Comparison of ENCODE assay signal across 11 mouse cellular contexts in genomic region chr5:134418315-134419074, GRCm38 (mm10). TPM values are rescaled to one million over a fixed set of nuclear protein-coding genes. Genes with fewer than 3 reads are reported as not detected.
A peak's percentile ranks its signal among the peaks of the same experiment; 100 is the strongest.
DNase-seq lines count a peak whose midpoint lies in the region; ATAC-seq and TF ChIP-seq lines count a peak whose summit lies in the region.
"Had no signal": no experiment of that assay in that cellular context is flagged by ENCODE, and none has a peak within 500 bp of the region (broad histone marks: within the 10 kb centered on the region; RNA-seq: fewer than 3 reads in every experiment).

No protein-coding gene starts in this region.

- H3K9me3 ChIP-seq in heart, embryonic 16.5 days (replicated peaks; ENCODE audit: control insufficient read depth, low read length): peaks cover 2% of the 10 kb centered on the region; the same call in 1 of the 2 replicates
- H3K9me3 ChIP-seq in intestine, embryonic 14.5 days (ENCODE audit: control insufficient read depth, low read length): no peaks in the 10 kb centered on the region
- 0 out of 2 replicates have a peak, but pooled peaks cover 2% of the 10 kb centered on the region for H3K9me3 ChIP-seq in midbrain, embryonic 16.5 days (replicated peaks; ENCODE audit: control insufficient read depth, low read length, poor library complexity, severe bottlenecking)
- H3K9me3 ChIP-seq: hindbrain, embryonic 13.5 days; lung, embryonic 15.5 days had no signal

- no peak for TF ChIP-seq EP300 in heart, adult 2 months (IDR thresholded peaks at IDR 0.05; ENCODE audit: insufficient read depth, low read depth, low read length)

- no peak overlapping the region for H3K4me2 ChIP-seq in heart, embryonic 16.5 days (ENCODE audit: low read depth, low read length)
- H3K4me2 ChIP-seq in intestine, embryonic 14.5 days (ENCODE audit: low read length): no peak overlapping the region
- H3K4me2 ChIP-seq in myocyte (ENCODE audit: low read depth): no peak overlapping the region
- H3K4me2 ChIP-seq in midbrain, embryonic 16.5 days (ENCODE audit: low read length): no peak overlapping the region
- H3K4me2 ChIP-seq: hindbrain, embryonic 13.5 days; lung, embryonic 15.5 days had no signal

- no peak overlapping the region for H3K4me3 ChIP-seq in heart, embryonic 16.5 days (ENCODE audit: low read length)
- H3K4me3 ChIP-seq in heart, adult 2 months: no peak overlapping the region
- no peak overlapping the region for H3K4me3 ChIP-seq in intestine, embryonic 14.5 days (ENCODE audit: low read depth, low read length)
- H3K4me3 ChIP-seq in myocyte: no peak overlapping the region
- H3K4me3 ChIP-seq in midbrain, embryonic 16.5 days (ENCODE audit: low read depth, low read length): no peak overlapping the region
- H3K4me3 ChIP-seq: hindbrain, embryonic 13.5 days; lung, embryonic 15.5 days had no signal

- no peak for TF ChIP-seq POLR2A in heart, adult 2 months (IDR thresholded peaks at IDR 0.05; ENCODE audit: insufficient read depth, low read depth, low read length)
- peak; percentile 17 for TF ChIP-seq POLR2A in myocyte (IDR thresholded peaks at IDR 0.05; ENCODE audit: insufficient read length, low read depth)

- no peak overlapping the region for H3ac ChIP-seq in myocyte (ENCODE audit: control insufficient read depth, insufficient read length)

- peaks cover 17% of the 10 kb centered on the region for H3K4me1 ChIP-seq in heart, embryonic 16.5 days (ENCODE audit: control insufficient read depth, insufficient read depth, low read length)
- H3K4me1 ChIP-seq in heart, adult 2 months (ENCODE audit: control insufficient read depth, insufficient read depth, low read length): peaks cover 8% of the 10 kb centered on the region
- H3K4me1 ChIP-seq in intestine, embryonic 14.5 days (replicated peaks; ENCODE audit: control insufficient read depth, insufficient read depth, low read length): peaks cover 9% of the 10 kb centered on the region
- peaks cover 3% of the 10 kb centered on the region; the same call in 1 of the 2 replicates for H3K4me1 ChIP-seq in midbrain, embryonic 16.5 days (ENCODE audit: control insufficient read depth, insufficient read depth, low read length)

- no peak for DNase-seq in heart, adult 2 months
- DNase-seq in ZHBTc4 (ENCODE audit: low read depth, low spot score): peak; percentile 40
- DNase-seq in intestine, embryonic 14.5 days (ENCODE audit: low spot score): peak; percentile 73
- DNase-seq in right cerebral cortex, postnatal 14 days: no peak
- DNase-seq in layer of hippocampus, postnatal 36 days: no peak
- DNase-seq: thymus, postnatal 14 days had no signal

- 74% methylated on average over 6 of the region's 6 CpGs for WGBS in heart, embryonic 16.5 days
- 89% methylated on average over 6 of the region's 6 CpGs for WGBS in heart, adult 2 months
- 82% methylated on average over 6 of the region's 6 CpGs for WGBS in intestine, embryonic 14.5 days
- WGBS in midbrain, embryonic 16.5 days: 88% methylated on average over 6 of the region's 6 CpGs

- no peak for ATAC-seq in heart, embryonic 16.5 days (replicated peaks; ENCODE audit: extremely low read depth, insufficient read depth, low FRiP score)
- ATAC-seq in intestine, embryonic 14.5 days (replicated peaks; ENCODE audit: low FRiP score, low TSS enrichment, low read depth): peak; percentile 89
- no peak for ATAC-seq in midbrain, embryonic 16.5 days

- H3K79me2 ChIP-seq in heart, adult 2 months (replicated peaks; ENCODE audit: control insufficient read depth, insufficient read depth, low read length): no peaks in the 10 kb centered on the region
- H3K79me2 ChIP-seq in myocyte (ENCODE audit: control insufficient read depth, insufficient read depth): peaks cover 44% of the 10 kb centered on the region

- 0 out of 2 replicates have a peak overlapping the region, but pooled peaks have one; percentile 4 for H3K27ac ChIP-seq in heart, embryonic 16.5 days (ENCODE audit: low read length)
- H3K27ac ChIP-seq in heart, adult 2 months: no peak overlapping the region
- peak overlapping the region; percentile 90 for H3K27ac ChIP-seq in intestine, embryonic 14.5 days (ENCODE audit: low read depth)
- no peak overlapping the region for H3K27ac ChIP-seq in midbrain, embryonic 16.5 days (ENCODE audit: low read length)
- H3K27ac ChIP-seq: hindbrain, embryonic 13.5 days; lung, embryonic 15.5 days had no signal

- peaks cover 17% of the 10 kb centered on the region for H3K36me3 ChIP-seq in heart, embryonic 16.5 days (ENCODE audit: control insufficient read depth, insufficient read depth)
- H3K36me3 ChIP-seq in heart, adult 2 months (ENCODE audit: control insufficient read depth, insufficient read depth, low read length): no peaks in the 10 kb centered on the region
- peaks cover 38% of the 10 kb centered on the region for H3K36me3 ChIP-seq in intestine, embryonic 14.5 days (ENCODE audit: control insufficient read depth, insufficient read depth, low read length)
- H3K36me3 ChIP-seq in myocyte (ENCODE audit: control insufficient read depth, insufficient read depth): peaks cover 21% of the 10 kb centered on the region
- peaks cover 19% of the 10 kb centered on the region for H3K36me3 ChIP-seq in midbrain, embryonic 16.5 days (ENCODE audit: control insufficient read depth, insufficient read depth, low read length)

- no peak overlapping the region for H3K9ac ChIP-seq in heart, embryonic 16.5 days (ENCODE audit: low read length)
- no peak overlapping the region for H3K9ac ChIP-seq in heart, adult 2 months (ENCODE audit: low read depth, low read length)
- no peak overlapping the region for H3K9ac ChIP-seq in intestine, embryonic 14.5 days (ENCODE audit: low read length)
- no peak overlapping the region for H3K9ac ChIP-seq in midbrain, embryonic 16.5 days (ENCODE audit: low read depth, low read length)
- H3K9ac ChIP-seq: hindbrain, embryonic 13.5 days; lung, embryonic 15.5 days had no signal

- intact Hi-C loops in heart, adult 2 months (cut with DNase I): no loop called here

- no peak for TF ChIP-seq CTCF in heart, adult 2 months (IDR thresholded peaks at IDR 0.05)

- H3K27me3 ChIP-seq in heart, embryonic 16.5 days (ENCODE audit: control insufficient read depth, insufficient read depth, low read length): no peaks in the 10 kb centered on the region
- H3K27me3 ChIP-seq in heart, adult 2 months (ENCODE audit: control insufficient read depth, insufficient read depth, low read length): no peaks in the 10 kb centered on the region
- no peaks in the 10 kb centered on the region for H3K27me3 ChIP-seq in intestine, embryonic 14.5 days (replicated peaks; ENCODE audit: control insufficient read depth, insufficient read depth, low read length)
- no peaks in the 10 kb centered on the region for H3K27me3 ChIP-seq in myocyte (ENCODE audit: control insufficient read depth, insufficient read depth, insufficient read length)
- H3K27me3 ChIP-seq in midbrain, embryonic 16.5 days (ENCODE audit: control insufficient read depth, insufficient read depth, low read depth, low read length): no peaks in the 10 kb centered on the region
- H3K27me3 ChIP-seq: hindbrain, embryonic 13.5 days; lung, embryonic 15.5 days had no signal

TF ChIP-seq in myocyte, 11 proteins besides CTCF, POLR2A, EP300 and RAD21:
- peak; percentile 77 to 97 (median 78) for TF ChIP-seq MYOG (IDR thresholded peaks at IDR 0.05; ENCODE audit: control insufficient read depth in 1 of 3, insufficient read depth in 1 of 3, insufficient read length in 2 of 3, low read depth in 2 of 3)
- no peak for TF ChIP-seq REST (IDR thresholded peaks at IDR 0.05; ENCODE audit: insufficient read depth, insufficient read length)
- TF ChIP-seq E2F4 (IDR thresholded peaks at IDR 0.05; ENCODE audit: insufficient read depth): no peak
- peak; percentile 57 to 98 (median 88) for TF ChIP-seq MYOD1 (IDR thresholded peaks at IDR 0.05; ENCODE audit: control insufficient read depth in 1 of 3, insufficient read length in 2 of 3, low read depth in 2 of 3)
- TF ChIP-seq TCF12 (IDR thresholded peaks at IDR 0.05; ENCODE audit: insufficient read depth, poor library complexity, severe bottlenecking): peak; percentile 95
- no peak for TF ChIP-seq SRF (IDR thresholded peaks at IDR 0.05; ENCODE audit: control insufficient read depth, insufficient read length, low read depth)
- no peak for TF ChIP-seq USF1 (IDR thresholded peaks at IDR 0.05; ENCODE audit: low read depth)
- no peak for TF ChIP-seq MAX (IDR thresholded peaks at IDR 0.05; ENCODE audit: low read depth)
- TF ChIP-seq TCF3 (IDR thresholded peaks at IDR 0.05; ENCODE audit: insufficient read length, low read depth): peak; percentile 89
- no peak for TF ChIP-seq POLR2AphosphoS2 (IDR thresholded peaks at IDR 0.05; ENCODE audit: insufficient read length, low read depth)
- no peak for TF ChIP-seq CEBPB (IDR thresholded peaks at IDR 0.05; ENCODE audit: insufficient read depth, poor library complexity, severe bottlenecking)

RNA-seq across cellular contexts. Expression of gene Gtf2ird1, which starts 38.0 kb away (rescaled TPM):
- polyA plus RNA-seq in heart, embryonic 16.5 days (2015; fragmentation: Nextera tagmentation; extraction: Ambion mirVana): 48.2 and 50.7 TPM in 2 replicates
- total RNA-seq in heart, adult 2 months (2021): 10 to 100 TPM; 23.8 to 26.4 TPM
- 13.4 and 18.0 TPM in 2 replicates for polyA plus RNA-seq in heart, adult 2 months (2012; rRNA removed)
- 85.9 and 101 TPM in 2 replicates for polyA plus RNA-seq in intestine, embryonic 14.5 days (2014; fragmentation: Nextera tagmentation; extraction: Ambion mirVana)
- 62.0 TPM for polyA plus RNA-seq in myocyte (2012; fragmentation: generic; extraction: Trizol)
- total RNA-seq in layer of hippocampus, postnatal 36 days (2021): 10 to 100 TPM; 28.4 to 31.3 TPM
- polyA plus RNA-seq in midbrain, embryonic 16.5 days (2015; fragmentation: Nextera tagmentation; extraction: Ambion mirVana): 74.3 and 81.5 TPM in 2 replicates

Comparison
In these comparisons a context has a peak if more than half of its experiments do, and no peak if none do; other contexts are left out.
1. H3K27ac ChIP-seq: peak in heart, embryonic 16.5 days (single experiment) and intestine, embryonic 14.5 days (single experiment); none in heart, adult 2 months (single experiment) and midbrain, embryonic 16.5 days (single experiment).
2. DNase-seq: peak in ZHBTc4 (single experiment) and intestine, embryonic 14.5 days (single experiment); none in heart, adult 2 months (0 of 2), right cerebral cortex, postnatal 14 days (single experiment) and layer of hippocampus, postnatal 36 days (0 of 2).